Mouse (Mus musculus): ENCODE data around the gene Nek4.

The Nek4 gene

GRCm38 (mm10) chr14:30951154-30951825, at the start of gene Nek4:
Gene Nek4, plus strand, starts transcription at chr14:30951377.
- DNase-seq (ENCODE audit: low spot score in 2 of 2): peak; percentile 97 to 98

DNA sequence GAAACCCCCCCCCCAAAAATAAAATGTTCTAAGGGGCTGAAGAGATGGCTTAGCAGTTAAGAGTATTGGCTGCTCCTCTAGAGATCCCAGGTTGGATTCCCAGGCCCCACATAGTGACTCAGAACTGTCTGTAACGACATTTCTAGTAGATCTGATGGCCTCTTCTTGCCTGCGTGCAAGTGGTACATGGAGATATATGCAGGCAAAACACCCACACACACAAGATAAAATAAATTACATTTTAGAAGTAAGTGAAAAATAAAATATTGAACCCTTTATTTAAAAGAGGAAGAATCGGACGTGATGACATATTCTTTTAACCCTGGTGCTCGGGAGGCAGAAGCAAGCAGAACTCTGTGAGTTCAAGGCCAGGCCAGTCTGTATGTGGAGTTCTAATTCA, 48.5 kb upstream of the Nek4 start:
- no peak for DNase-seq (ENCODE audit: low spot score in 2 of 2)

- DNase-seq (ENCODE audit: low spot score in 2 of 2): no peak
These were observed 48.1 kb upstream of the Nek4 start for GRCm38 (mm10) chr14:30903036-30903435.

GRCm38 (mm10) chr14:30904307-30904706, 46.9 kb upstream of the Nek4 start:
- DNase-seq (ENCODE audit: low spot score in 2 of 2): no peak

- DNase-seq (ENCODE audit: low spot score in 2 of 2): no peak
These were observed 45.2 kb upstream of the Nek4 start for GRCm38 (mm10) chr14:30906001-30906400.

DNA sequence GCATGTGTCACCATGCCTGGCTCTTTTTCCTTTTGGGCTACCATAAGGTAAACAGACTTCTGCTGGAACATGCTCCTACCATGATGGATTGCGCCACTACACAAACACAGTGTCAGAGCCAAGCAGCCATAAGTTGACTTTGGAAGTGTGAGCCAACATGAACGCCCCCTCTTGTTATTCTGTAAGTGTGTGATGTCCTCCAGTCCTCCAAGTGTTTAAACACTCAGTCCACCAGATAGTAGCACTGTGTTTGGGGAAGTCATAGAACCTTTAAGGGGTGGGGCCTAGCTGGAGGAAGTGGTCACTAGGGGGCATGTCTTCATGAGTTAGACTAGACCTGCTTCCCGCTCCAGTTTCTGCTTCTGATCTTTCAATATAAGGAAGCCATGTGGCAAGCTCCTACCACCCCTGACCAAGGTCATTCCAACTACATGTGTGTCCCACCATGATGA, 43.3 kb upstream of the Nek4 start:
- no peak for DNase-seq (ENCODE audit: low spot score in 2 of 2)

DNA sequence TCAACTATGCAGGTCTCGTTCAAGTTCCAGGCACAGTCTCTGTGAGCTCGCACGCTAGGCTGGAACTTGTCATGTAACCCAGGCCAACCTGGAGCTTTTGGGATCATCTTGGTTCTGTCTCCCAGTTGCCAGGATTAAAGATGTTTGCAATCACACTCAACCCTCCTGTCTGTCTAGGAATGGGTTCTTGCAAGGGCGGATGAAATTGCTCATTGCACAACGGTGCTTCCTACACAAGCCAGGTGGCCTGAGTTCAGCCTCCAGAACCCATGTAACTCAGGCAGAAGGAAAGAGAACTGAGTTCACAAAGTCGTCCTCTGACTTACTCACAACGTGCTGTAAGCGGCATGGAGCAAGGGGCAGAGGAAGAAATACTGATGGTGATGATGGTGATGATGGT, 40.0 kb upstream of the Nek4 start:
- no peak for DNase-seq (ENCODE audit: low spot score in 2 of 2)

GRCm38 (mm10) chr14:30912641-30913040, 38.5 kb upstream of the Nek4 start:
- no peak for DNase-seq (ENCODE audit: low spot score in 2 of 2)

DNA sequence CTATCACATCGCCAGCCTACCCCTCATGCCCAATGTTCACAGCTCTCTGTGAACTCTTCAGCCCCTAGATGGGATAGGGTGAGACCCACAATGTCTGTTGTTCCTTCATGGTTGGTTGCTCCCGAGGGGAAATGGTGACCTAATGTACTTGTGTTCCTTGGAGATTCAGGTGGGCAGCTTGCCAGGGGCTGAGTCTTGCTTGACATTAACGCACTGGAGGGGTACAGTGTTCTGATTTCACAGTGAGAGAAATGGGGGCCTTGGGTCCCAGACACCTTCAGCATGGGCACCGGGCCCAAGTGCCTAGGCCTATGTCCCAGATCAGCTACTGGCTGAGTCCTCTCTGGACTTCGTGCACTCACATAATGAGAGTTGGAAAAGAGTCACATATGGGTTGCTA, 37.8 kb upstream of the Nek4 start:
- no peak for DNase-seq (ENCODE audit: low spot score in 2 of 2)

- no peak for DNase-seq (ENCODE audit: low spot score in 2 of 2)
These were observed 34.7 kb upstream of the Nek4 start for GRCm38 (mm10) chr14:30916516-30916915.

GRCm38 (mm10) chr14:30922053-30922670, 29.0 kb upstream of the Nek4 start:
- peak in 1 of 2 experiments; percentile 10 for DNase-seq (ENCODE audit: low spot score in 2 of 2)

GRCm38 (mm10) chr14:30923375-30924105, 27.6 kb upstream of the Nek4 start, which contains the start of gene Itih3:
Gene Itih3, minus strand, starts transcription at chr14:30923760.
- DNase-seq (ENCODE audit: low spot score in 2 of 2): peak; percentile 18 to 49

GRCm38 (mm10) chr14:30925492-30925891, 25.7 kb upstream of the Nek4 start:
- no peak for DNase-seq (ENCODE audit: low spot score in 2 of 2)

- no peak for DNase-seq (ENCODE audit: low spot score in 2 of 2)
These were observed 20.8 kb upstream of the Nek4 start for GRCm38 (mm10) chr14:30930386-30930785.

GRCm38 (mm10) chr14:30933351-30933750, 17.8 kb upstream of the Nek4 start:
- DNase-seq (ENCODE audit: low spot score in 2 of 2): no peak

DNA sequence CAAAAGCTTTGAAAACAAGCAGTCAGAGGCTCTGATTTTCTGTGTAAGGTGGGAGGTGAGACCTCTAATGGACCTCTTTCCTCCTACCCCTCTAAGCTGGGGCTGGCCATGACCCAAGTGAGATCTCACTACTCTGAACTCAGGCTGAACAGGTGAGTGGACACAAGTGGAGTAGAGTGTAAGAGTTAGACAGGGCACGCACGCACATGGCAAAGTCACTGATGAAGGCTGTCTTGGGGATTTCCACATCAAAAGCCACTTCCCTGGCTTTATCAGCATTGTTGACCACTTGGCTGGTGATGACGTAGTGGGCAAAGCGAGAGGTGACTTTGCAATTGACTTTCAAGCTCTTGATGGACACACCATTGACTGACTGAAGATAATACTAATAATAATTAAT, 8.9 kb upstream of the Nek4 start:
- DNase-seq (ENCODE audit: low spot score in 2 of 2): no peak

- no peak for DNase-seq (ENCODE audit: low spot score in 2 of 2)
These were observed 8.1 kb upstream of the Nek4 start, which contains the start of gene Itih1 for GRCm38 (mm10) chr14:30943038-30943437. Gene Itih1, minus strand, starts transcription at chr14:30943289.

DNA sequence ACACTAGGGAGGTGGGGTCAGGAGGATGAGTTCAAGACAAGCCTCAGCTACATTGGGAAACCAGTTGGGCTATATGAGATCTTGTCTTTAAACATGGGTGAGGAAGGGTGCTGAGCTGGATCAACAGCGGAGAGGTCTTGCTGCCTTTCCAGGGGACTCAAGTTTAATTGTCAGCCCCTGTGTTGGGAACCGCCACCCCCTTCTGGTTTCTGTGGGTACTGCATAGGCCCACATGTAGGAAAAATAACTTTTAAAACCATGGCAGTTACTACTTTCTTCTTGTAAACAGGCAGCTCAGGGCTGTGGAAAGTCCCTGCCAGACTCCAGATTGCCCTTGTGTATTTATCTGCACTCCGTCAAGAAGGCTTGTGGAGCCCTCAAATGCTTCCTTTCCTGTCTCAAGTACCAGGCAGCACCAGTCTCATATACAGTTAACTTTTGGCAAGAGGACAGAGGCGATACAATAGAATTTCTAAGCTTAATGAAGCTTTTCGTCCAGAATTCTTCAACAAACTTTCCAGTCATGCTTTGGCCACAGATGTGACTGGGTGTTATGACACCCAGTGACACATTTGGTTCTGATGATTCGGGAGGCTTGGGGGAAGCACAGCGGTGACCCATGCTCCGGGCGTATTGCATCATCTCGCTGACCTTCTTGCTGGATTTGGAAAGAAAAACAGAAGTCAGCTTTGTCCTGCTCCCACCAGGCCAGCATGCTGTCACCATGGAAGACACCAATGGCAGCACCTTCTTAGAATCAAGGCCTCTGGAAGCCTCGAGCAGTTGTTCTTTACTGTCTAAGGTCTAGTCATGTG, 7.1 kb upstream of the Nek4 start:
- peak; percentile 57 to 70 for DNase-seq (ENCODE audit: low spot score in 2 of 2)

- DNase-seq (ENCODE audit: low spot score in 2 of 2): no peak
These were observed 6.4 kb upstream of the Nek4 start for GRCm38 (mm10) chr14:30944745-30945144.

- no peak for DNase-seq (ENCODE audit: low spot score in 2 of 2)
These were observed 1.2 kb upstream of the Nek4 start for GRCm38 (mm10) chr14:30949986-30950385.

- DNase-seq (ENCODE audit: low spot score in 2 of 2): no peak
These were observed 7.3 kb downstream of the Nek4 start for GRCm38 (mm10) chr14:30958517-30958916.

GRCm38 (mm10) chr14:30959031-30959430, 7.9 kb downstream of the Nek4 start:
- no peak for DNase-seq (ENCODE audit: low spot score in 2 of 2)

Data from frontal cortex, postnatal 36 days (tissue).